ENCODE assay signal across 8 mouse cellular contexts in genomic region chr3:107037536-107038155, GRCm38 (mm10). TPM values are rescaled to one million over a fixed set of nuclear protein-coding genes. Genes with fewer than 3 reads are reported as not detected.
DNase-seq lines count a peak whose midpoint lies in the region; ATAC-seq and TF ChIP-seq lines count a peak whose summit lies in the region.

No protein-coding gene starts in this region.

- H3K27me3 ChIP-seq in hindbrain, embryonic 12.5 days, result peaks cover 7% of the 10 kb centered on the region; the same call in 1 of the 2 replicates
- peaks cover 7% of the 10 kb centered on the region; the same call in 1 of the 2 replicates for H3K27me3 ChIP-seq in stomach, embryonic 16.5 days (ENCODE audit: control insufficient read depth, insufficient read depth, low read length)

- no peak for ATAC-seq in hindbrain, embryonic 12.5 days (ENCODE audit: low FRiP score)
- ATAC-seq in stomach, embryonic 16.5 days (ENCODE audit: insufficient read depth, low FRiP score), result no peak

- peaks cover 41% of the 10 kb centered on the region for H3K79me2 ChIP-seq in macrophage (ENCODE audit: inconsistent target)

- DNase-seq in layer of hippocampus, adult 2 months (ENCODE audit: low spot score in 2 of 2), result no peak
- DNase-seq in layer of hippocampus, adult 8-10 months (ENCODE audit: low spot score in 2 of 2), result no peak
- DNase-seq in cerebellum, adult 9-11 months, result no peak
- DNase-seq in urinary bladder, postnatal 25 days (ENCODE audit: low spot score), result no peak

- no peak for TF ChIP-seq CTCF in layer of hippocampus, adult 2 months (conservative IDR thresholded peaks at IDR 0.05)

- peak overlapping the region; percentile 64 for H3K4me3 ChIP-seq in layer of hippocampus, adult 2 months
- H3K4me3 ChIP-seq in brown adipose tissue, adult 24 weeks (ENCODE audit: insufficient read depth, low read depth, low read length), result peak overlapping the region; percentile 57
- peak overlapping the region; percentile 83 for H3K4me3 ChIP-seq in hindbrain, embryonic 12.5 days
- peak overlapping the region; percentile 44 for H3K4me3 ChIP-seq in macrophage (ENCODE audit: inconsistent target)
- H3K4me3 ChIP-seq in stomach, embryonic 16.5 days (replicated peaks; ENCODE audit: low read length), result 0 out of 2 replicates have a peak overlapping the region, but pooled peaks have one; percentile 68

- H3K9me3 ChIP-seq in hindbrain, embryonic 12.5 days (replicated peaks), result no peaks in the 10 kb centered on the region
- H3K9me3 ChIP-seq in stomach, embryonic 16.5 days (replicated peaks; ENCODE audit: control insufficient read depth, low read length), result no peaks in the 10 kb centered on the region

- H3K4me1 ChIP-seq in brown adipose tissue, adult 24 weeks (ENCODE audit: control insufficient read depth, insufficient read depth, insufficient read length, low read length), result peaks cover 4% of the 10 kb centered on the region
- peaks cover 31% of the 10 kb centered on the region for H3K4me1 ChIP-seq in hindbrain, embryonic 12.5 days
- H3K4me1 ChIP-seq in stomach, embryonic 16.5 days (ENCODE audit: control insufficient read depth, insufficient read depth, low read length), result peaks cover 7% of the 10 kb centered on the region; the same call in 1 of the 2 replicates

- WGBS in hindbrain, embryonic 12.5 days, result 73% methylated on average over 16 of the region's 16 CpGs
- 2% methylated on average over 16 of the region's 16 CpGs for WGBS in macrophage (ENCODE audit: missing documents)
- WGBS in stomach, embryonic 16.5 days, result 68% methylated on average over 16 of the region's 16 CpGs

- H3K27ac ChIP-seq in layer of hippocampus, adult 2 months, result peak overlapping the region; percentile 93
- H3K27ac ChIP-seq in brown adipose tissue, adult 24 weeks (replicated peaks; ENCODE audit: low read depth, low read length), result no peak overlapping the region
- no peak overlapping the region for H3K27ac ChIP-seq in hindbrain, embryonic 12.5 days
- H3K27ac ChIP-seq in macrophage, result peak overlapping the region; percentile 58
- no peak overlapping the region for H3K27ac ChIP-seq in stomach, embryonic 16.5 days (ENCODE audit: low read length)

- peak overlapping the region; percentile 95 for H3K4me2 ChIP-seq in hindbrain, embryonic 12.5 days (replicated peaks)
- peak overlapping the region; percentile 98; the same call in 1 of the 2 replicates for H3K4me2 ChIP-seq in stomach, embryonic 16.5 days (ENCODE audit: low read depth, low read length)

- no peak overlapping the region; the same call in 1 of the 2 replicates for H3K9ac ChIP-seq in hindbrain, embryonic 12.5 days
- H3K9ac ChIP-seq in stomach, embryonic 16.5 days (ENCODE audit: low read length), result no peak overlapping the region

- H3K36me3 ChIP-seq in hindbrain, embryonic 12.5 days, result no peaks in the 10 kb centered on the region
- H3K36me3 ChIP-seq in macrophage (ENCODE audit: inconsistent target), result no peaks in the 10 kb centered on the region
- H3K36me3 ChIP-seq in stomach, embryonic 16.5 days (ENCODE audit: control insufficient read depth, insufficient read depth, low read length), result no peaks in the 10 kb centered on the region

RNA-seq across cellular contexts. Expression of gene Kcna3, which starts 1.7 kb away (rescaled TPM):
- total RNA-seq in layer of hippocampus, adult 2 months (2021), result 10 to 100 TPM; 21.1 to 21.4 TPM
- 10 to 100 TPM; 19.8 to 22.5 (median 21.0) TPM for total RNA-seq in layer of hippocampus, adult 8-10 months (2022)
- polyA plus RNA-seq in brown adipose tissue, adult 24 weeks (2012; ENCODE audit: insufficient read depth, insufficient read length, missing spikeins), result 0.55 TPM in 1 of 2 replicates, not detected in the other
- 8.1 and 8.3 TPM in 2 replicates for polyA plus RNA-seq in hindbrain, embryonic 12.5 days (2016; fragmentation: Nextera tagmentation; extraction: Ambion mirVana)
- total RNA-seq in macrophage (2018; cell fraction: chromatin; rRNA removed), result 10 to 100 TPM in 9 of 26 experiments, 1 to 10 TPM in 14, under 1 TPM in 2, not detected in 1; 0.42 to 34.6 (median 3.2) TPM
- 10 to 100 TPM in 2 of 26 experiments, 1 to 10 TPM in 8, under 1 TPM in 16; 0.33 to 13.5 (median 0.75) TPM for total RNA-seq in macrophage (2018; cell fraction: cytosol; rRNA removed)
- 10 to 100 TPM in 9 of 26 experiments, 1 to 10 TPM in 17; 1.9 to 31.2 (median 5.4) TPM for total RNA-seq in macrophage (2018; cell fraction: nucleus; rRNA removed)
- polyA plus RNA-seq in macrophage (2018), result 0.11 to 0.72 TPM (median 0.15 TPM) in 3 replicates
- polyA plus RNA-seq in stomach, embryonic 16.5 days (2015; fragmentation: Nextera tagmentation; extraction: Ambion mirVana), result 0.56 and 0.70 TPM in 2 replicates

Comparison
In these comparisons a context has a peak if more than half of its experiments do, and no peak if none do; other contexts are left out.
1. H3K27ac ChIP-seq: peak in layer of hippocampus, adult 2 months (single experiment) and macrophage (single experiment); none in brown adipose tissue, adult 24 weeks (single experiment), hindbrain, embryonic 12.5 days (single experiment) and stomach, embryonic 16.5 days (single experiment).
2. Peak in every context shown above with its lines, with median percentiles within 50 percentile points of each other: H3K4me3 ChIP-seq.